Mouse (Mus musculus): Measurements from ENCODE around the gene Clcf1. TPM values are rescaled to one million over a fixed set of nuclear protein-coding genes. Genes with fewer than 3 reads are reported as not detected.

Clcf1 gene
- 1 to 10 TPM; 1.6 to 2.0 TPM for total RNA-seq (2021)
- long read RNA-seq, experiment 1, partial matches to known transcripts = 0 of 2 reads
- long read RNA-seq, experiment 1, other reads (novel, unspliced or antisense) = 0 of 2 reads
- long read RNA-seq, experiment 2, partial matches to known transcripts = 0 of 1 reads
- long read RNA-seq, experiment 2, other reads (novel, unspliced or antisense) = 1 of 1 reads

DNA sequence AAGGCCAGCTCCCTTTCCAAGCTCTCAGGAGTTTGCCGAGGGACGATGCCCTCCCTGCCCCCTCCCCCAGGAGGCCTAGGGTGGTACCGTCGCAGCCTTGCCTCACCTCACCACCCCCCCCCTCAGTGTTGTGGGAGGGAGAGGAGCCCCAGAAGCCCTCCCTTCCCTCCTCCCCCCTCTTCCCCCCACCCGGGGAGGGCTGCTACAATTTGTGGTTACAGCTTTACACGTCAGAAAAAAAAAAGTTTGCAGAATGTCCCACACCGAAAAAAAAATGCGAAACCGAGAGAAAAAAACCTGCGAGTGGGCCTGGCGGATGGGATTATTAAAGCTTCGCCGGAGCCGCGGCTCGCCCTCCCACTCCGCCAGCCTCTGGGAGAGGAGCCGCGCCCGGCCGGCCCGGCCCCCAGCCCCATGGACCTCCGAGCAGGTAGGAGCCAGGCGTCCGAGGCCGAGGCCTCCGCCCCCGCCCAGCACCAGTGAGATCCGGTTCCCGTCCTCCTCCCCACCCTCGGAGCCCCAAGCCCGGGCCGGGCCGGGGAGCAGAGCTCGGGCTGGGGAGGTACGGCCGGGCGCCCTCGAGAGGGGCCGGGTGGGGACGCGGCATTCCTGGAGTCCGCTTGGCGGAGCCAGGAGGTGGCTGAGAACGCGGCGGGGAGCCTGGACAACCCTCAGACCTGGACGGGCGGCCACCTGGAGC lies at the start of gene Clcf1, which contains the start of gene AC109138.7:
Gene Clcf1 (plus strand): TSS at position 168 of the 700 bp plus-strand sequence.
Gene AC109138.7 (plus strand): TSS at position 287 of the 700 bp plus-strand sequence.
- intact Hi-C loops (cut with DNase I) = no loop called here
- DNase-seq = peak; percentile 65

- intact Hi-C loops (cut with DNase I) = loop anchor here (5.0 kb wide), 1 partner anchor 33 kb away; no protein-coding TSS in a partner anchor
Observed at GRCm38 (mm10) chr19:4164721-4165120, 49.3 kb upstream of the Clcf1 start.

DNA sequence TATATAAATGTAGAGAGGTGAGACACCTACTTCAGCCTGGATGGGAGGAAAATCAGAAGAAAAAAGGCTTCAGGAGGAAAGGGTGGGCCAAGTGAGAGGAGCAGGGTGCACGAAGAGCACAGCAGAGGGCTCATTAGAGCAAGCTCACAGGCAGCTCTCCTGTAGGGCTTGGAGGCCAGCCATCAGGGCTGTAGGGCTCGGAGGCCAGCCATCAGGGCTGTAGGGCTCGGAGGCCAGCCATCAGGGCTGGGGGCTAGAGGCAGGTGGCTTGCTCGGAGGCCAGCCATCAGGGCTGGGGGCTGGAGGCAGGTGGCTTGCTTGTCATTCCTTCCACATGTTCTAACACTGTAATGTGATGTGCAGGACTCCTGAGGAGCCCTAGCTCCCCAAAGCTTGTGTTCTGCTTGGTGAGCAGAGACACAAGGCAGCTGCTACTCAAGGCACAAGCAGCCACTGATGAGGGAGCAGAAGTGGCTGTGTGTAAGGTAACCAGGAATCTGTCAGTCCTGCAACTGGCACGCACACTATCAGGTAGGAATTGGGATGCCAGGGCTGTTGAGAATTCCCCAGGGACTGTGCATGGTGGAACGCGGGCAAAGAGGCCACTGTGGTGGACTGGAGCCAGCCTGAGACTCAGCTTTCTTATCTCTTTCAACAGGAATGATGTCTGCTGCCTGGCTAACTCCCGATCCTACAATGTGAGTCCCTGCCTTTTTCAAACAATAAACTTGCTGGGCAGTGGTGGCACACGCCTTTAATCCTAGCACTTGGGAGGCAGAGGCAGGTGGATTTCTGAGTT lies 47.2 kb upstream of the Clcf1 start:
- intact Hi-C loops (cut with DNase I) = no loop called here

More at GRCm38 (mm10) chr19:4164721-4165120, 49.3 kb upstream of the Clcf1 start:
- no peak for DNase-seq

DNA sequence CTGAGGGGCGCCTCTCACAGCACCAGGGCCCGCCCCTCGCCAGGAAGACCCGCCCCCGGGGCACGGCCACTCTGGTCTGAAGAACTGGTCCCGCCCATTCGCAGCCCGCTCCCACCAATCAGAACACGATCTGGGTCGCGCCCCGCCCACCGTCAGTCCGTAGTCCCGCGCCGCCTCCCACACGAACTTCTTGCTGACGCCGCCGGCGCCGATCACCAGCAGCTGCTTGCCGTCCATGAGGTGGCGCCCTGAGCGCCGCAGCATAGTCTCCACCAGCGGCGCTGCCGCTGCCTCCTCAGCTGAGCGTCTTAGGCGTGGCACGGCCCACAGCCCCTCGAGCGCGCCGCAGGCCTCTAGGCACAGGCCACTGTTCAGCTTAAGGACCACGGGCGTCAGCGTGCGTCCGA lies 44.7 kb upstream of the Clcf1 start:
- intact Hi-C loops (cut with DNase I) = no loop called here
- DNase-seq = peak; percentile 99 to 100

More for the DNA sequence above, 47.2 kb upstream of the Clcf1 start:
- peak in 1 of 2 experiments; percentile 57 for DNase-seq

DNA sequence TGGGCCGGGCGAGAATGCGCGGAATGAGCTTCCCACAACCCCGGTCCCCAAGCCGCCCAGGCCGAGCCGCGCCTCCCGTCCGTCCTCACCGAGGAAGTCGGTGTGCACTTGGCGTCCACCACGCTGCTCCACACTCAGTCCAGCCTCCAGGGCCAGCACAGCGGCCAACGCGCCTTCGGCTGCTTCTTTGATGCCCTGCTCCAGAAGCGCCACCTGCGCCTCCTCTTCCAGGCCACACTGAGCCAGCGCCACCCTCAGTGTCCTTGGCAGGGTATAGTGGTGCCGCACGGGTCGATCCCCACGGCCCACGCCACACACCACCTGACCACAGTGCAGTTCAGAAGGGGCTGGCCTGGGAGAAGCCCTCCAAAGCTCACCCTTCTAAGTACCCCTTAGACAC lies 44.2 kb upstream of the Clcf1 start:
- DNase-seq = no peak
- intact Hi-C loops (cut with DNase I) = loop anchor here (5.0 kb wide), 1 partner anchor 57 kb away; no protein-coding TSS in a partner anchor

GRCm38 (mm10) chr19:4170723-4171392 lies 43.2 kb upstream of the Clcf1 start:
- intact Hi-C loops (cut with DNase I) = loop anchor here (1.0 to 5.0 kb wide), 2 partner anchors 17 to 56 kb away; no protein-coding TSS in a partner anchor
- no peak for DNase-seq

DNA sequence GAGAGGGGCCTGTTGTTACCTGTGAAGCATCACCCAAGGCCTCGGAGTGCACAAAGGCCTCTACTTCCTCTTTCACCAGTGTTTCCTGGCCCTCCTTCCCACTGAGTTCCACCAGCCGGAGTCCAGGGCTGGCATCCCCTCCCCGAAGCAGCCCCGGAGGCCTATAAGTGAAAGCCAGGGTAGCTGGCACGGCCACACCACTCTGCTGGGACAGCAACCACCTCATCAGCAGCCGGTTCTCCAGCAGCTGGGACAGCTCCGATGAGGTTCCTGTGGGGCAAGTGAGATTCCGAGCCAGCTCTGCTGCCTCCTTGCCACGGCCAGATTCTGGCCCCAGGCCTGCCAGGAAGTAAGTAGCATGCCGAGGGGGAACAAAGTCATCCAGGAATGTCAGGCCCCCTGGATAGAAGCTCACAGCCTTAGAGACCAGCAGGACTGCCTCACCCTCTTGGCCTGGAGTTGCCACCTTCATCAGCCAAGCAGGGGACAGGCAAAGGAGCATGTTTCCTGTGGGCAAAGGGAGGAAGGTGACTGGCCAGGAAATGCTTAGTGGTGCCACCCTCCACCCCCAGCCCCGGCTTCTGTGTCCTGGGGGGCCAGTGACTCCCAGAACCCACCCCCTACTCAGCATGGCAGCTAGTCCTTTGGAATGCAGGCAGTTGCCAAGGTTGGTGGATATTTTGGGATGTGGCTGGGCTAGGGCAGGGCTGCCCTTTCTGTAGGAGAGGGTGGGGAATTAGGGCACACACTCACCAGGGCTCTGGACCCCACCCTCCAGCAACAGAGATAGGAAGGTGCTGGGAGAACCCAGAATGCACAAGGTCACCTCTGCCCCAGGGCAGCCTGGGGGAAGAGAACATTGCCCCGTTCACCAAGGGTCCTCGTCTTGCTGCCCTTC lies 42.4 kb upstream of the Clcf1 start:
- intact Hi-C loops (cut with DNase I) = loop anchor here (1.0 to 5.0 kb wide), 2 partner anchors 17 to 56 kb away; no protein-coding TSS in a partner anchor
- DNase-seq = peak in 1 of 2 experiments; percentile 66

- intact Hi-C loops (cut with DNase I) = loop anchor here (5.0 kb wide), 1 partner anchor 54 kb away; no protein-coding TSS in a partner anchor
- no peak for DNase-seq
Observed at GRCm38 (mm10) chr19:4172925-4173324, 41.1 kb upstream of the Clcf1 start.

- peak; percentile 55 to 70 for DNase-seq
- intact Hi-C loops (cut with DNase I) = no loop called here
Observed at GRCm38 (mm10) chr19:4175368-4175947, 38.6 kb upstream of the Clcf1 start, which contains the start of gene Carns1. Carns1 (minus strand) TSS chr19:4175479.

DNA sequence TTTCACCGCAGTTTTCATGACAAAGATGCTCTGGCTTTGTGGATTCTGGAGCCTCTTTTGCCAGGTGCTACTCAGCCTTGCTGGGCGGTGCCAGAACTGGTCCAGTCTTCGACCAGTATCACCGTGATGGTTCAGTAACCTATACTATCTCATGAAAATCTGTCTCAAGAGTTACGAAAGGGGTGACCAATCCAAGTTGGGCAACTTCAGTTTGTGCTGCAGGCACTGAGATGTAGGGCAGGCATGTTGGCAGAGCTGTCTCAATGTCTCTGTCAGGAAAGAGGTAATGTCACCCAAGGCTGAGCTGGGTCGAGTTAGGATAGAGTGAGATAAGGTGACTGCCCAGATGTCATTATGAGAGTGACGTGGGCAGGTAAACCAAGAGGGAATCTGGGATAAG lies 33.6 kb upstream of the Clcf1 start:
- intact Hi-C loops (cut with DNase I) = no loop called here
- DNase-seq = no peak

DNA sequence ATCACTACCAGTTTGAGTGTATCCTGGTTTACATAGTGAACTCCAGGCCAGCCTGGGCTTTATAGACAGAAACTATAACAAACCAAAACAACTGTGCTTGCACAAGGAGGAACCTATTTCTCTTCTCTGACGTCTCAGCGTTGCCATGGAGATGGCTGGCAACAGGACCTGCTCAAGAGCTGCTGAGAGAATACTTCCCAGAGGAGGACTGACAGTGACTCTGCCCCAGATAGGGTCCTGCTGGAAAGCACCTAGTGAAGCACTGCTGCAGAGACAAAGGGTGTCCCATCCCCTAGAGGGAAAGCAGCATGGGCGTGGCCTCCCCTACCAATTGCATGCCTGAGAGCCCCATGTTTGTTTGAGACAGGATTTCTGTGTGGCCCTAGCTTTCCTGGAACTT lies 32.1 kb upstream of the Clcf1 start:
- intact Hi-C loops (cut with DNase I) = no loop called here

DNA sequence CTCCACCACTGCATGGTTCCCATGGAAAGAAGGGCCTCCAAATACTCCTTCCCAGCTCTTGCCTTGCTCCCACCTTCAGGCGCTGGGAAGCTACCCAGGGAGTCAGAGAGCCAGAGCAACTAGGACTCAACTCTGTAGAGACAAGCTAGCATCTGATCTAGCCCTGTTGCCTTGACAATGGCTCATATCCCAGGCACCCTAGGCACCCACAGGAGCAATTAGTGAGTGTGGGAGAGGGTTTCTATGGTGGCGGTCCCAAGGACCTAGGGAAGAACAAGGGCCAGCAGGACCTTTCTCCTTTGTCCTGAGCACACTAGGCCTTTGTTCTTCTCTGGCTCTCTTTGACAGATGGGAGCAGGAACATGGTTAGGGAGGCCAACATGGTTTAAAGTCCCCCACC lies 30.3 kb upstream of the Clcf1 start:
- intact Hi-C loops (cut with DNase I) = no loop called here
- no peak for DNase-seq

More for the DNA sequence above, 32.1 kb upstream of the Clcf1 start:
- peak; percentile 45 to 59 for DNase-seq

DNA sequence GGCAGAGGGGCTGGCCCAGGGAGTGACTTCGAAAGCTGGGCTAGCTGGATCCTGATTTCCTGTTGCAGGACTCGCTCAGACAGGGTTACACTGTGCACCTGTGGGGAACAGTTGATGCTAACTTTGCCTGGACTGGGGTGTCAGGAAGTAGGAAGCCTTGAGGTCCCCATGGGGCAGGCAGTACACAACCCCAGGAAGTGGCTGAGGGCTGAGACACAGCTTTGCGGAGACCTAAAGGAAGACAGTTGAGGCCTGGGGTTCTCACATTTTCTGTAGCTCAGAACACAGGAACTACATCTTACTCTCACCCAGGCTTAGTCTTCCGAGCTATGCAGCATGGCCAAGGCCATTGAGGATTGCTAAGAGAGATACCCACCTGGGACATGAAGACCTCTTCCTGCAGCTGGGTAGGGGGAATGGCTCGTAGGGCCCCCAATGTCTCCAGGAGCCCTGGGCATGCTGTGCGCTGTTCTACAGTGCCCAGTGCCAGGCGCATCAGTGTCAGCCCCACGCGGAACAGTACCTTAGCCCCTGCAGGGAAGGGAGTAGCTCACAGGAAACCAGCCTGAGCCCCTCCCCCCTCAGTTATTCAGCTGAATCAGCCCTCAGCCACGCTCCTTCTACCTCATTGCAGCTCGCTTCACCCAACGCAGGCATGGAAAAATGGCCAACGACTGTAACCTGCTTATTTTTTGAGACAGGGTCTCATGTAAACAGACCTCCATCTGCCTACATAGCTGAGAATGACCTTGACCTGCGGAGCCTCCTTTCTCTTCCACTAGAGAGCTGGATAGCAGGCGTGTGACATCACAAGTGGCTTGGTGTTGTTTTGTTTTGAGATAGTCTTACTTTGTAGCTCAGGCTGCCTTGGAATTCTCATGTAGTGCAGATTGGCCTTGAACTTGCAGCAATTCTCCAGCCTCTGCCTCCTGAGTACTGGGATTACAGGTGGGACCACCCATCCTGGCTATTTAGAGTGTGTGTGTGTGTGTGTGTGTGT lies 28.8 kb upstream of the Clcf1 start:
- intact Hi-C loops (cut with DNase I) = no loop called here
- no peak for DNase-seq

DNA sequence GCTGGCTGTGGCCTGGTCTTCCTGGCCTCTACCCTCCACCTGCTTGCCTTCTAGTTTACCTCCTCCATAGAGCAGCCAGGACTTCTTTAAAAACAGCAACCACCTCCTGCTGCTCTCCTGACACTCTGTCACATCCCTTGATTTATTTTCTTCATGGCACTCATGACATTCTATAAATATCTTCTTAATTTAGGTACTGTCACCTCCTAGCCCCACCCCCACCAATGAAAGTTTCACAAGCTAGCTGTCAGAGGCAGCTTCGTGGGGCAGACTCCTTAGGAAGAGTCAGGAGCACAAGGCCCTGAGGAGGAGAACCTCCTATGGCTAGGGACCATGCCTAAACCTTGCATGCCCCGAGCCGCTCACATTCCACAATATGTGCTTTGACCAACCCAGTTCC lies 26.7 kb upstream of the Clcf1 start:
- intact Hi-C loops (cut with DNase I) = no loop called here

GRCm38 (mm10) chr19:4189051-4189620 lies 24.9 kb upstream of the Clcf1 start:
- intact Hi-C loops (cut with DNase I) = no loop called here
- DNase-seq = no peak

More for the DNA sequence above, 26.7 kb upstream of the Clcf1 start:
- no peak for DNase-seq

GRCm38 (mm10) chr19:4190831-4191334 lies 23.2 kb upstream of the Clcf1 start, which contains the start of gene Tbc1d10c:
Tbc1d10c (minus strand) TSS chr19:4191284.
- no peak for DNase-seq
- intact Hi-C loops (cut with DNase I) = no loop called here

Measured in heart, postnatal 14 days (tissue).